Mouse (Mus musculus): ENCODE measurements at regions not wholly inside any gene's neighbourhood (a gene's known extent, or its start where the extent isn't known, plus 50 kb on each side); places are given as distances from the start of the nearest gene placed in this dataset.

- TF ChIP-seq CTCF (IDR thresholded peaks at IDR 0.05; ENCODE audit: extremely low read depth, insufficient read length, insufficient replicate concordance, low read depth, low read length) (no peak), POLR2A (IDR thresholded peaks at IDR 0.05; ENCODE audit: low read depth, low read length) (no peak)
These were observed 991.1 kb downstream of the Basp1 start for GRCm38 (mm10) chr15:24422333-24422942.
